ENCODE assay signal across 20 mouse cellular contexts in the genomic region with DNA sequence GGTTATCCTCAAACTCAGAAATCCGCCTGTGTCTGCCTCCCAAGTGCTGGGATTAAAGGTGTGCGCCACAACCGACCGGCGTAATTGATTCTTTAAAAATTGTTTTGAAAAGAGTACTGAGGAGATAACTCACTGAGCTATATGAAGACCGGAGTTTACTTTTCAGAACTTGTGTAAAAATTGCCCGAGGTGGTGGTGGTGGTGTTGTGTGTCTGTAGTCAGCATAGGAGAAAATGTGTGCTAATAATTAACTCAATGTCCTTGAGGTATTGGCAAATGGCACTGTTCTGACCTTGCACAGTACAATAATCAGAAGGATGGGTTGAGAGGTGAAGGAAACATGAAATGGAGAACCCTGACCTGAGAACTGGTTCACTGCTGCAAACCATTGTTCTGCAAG. TPM values are rescaled to one million over a fixed set of nuclear protein-coding genes. Genes with fewer than 3 reads are reported as not detected.
DNase-seq lines count a peak whose midpoint lies in the region; ATAC-seq lines count a peak whose summit lies in the region.
"Had no signal": no experiment of that assay in that cellular context is flagged by ENCODE, and none has a peak within 500 bp of the region (broad histone marks: within the 10 kb centered on the region; RNA-seq: fewer than 3 reads in every experiment).

No protein-coding gene starts in this region.

- no peak overlapping the region for H3K9ac ChIP-seq in midbrain, embryonic 11.5 days (ENCODE audit: low read length)
- H3K9ac ChIP-seq in midbrain, embryonic 13.5 days (replicated peaks), result no peak overlapping the region
- H3K9ac ChIP-seq in liver, embryonic 15.5 days, result no peak overlapping the region
- H3K9ac ChIP-seq: forebrain, embryonic 15.5 days; limb, embryonic 15.5 days had no signal

- no peaks in the 10 kb centered on the region for H3K9me3 ChIP-seq in midbrain, embryonic 11.5 days (ENCODE audit: control insufficient read depth, low read length)
- H3K9me3 ChIP-seq in midbrain, embryonic 13.5 days, result no peaks in the 10 kb centered on the region
- H3K9me3 ChIP-seq in liver, embryonic 15.5 days (replicated peaks), result no peaks in the 10 kb centered on the region
- H3K9me3 ChIP-seq: forebrain, embryonic 15.5 days; limb, embryonic 15.5 days had no signal

- H3K36me3 ChIP-seq in midbrain, embryonic 11.5 days (ENCODE audit: control insufficient read depth, insufficient read depth, low read length), result no peaks in the 10 kb centered on the region
- no peaks in the 10 kb centered on the region for H3K36me3 ChIP-seq in midbrain, embryonic 13.5 days
- H3K36me3 ChIP-seq in liver, embryonic 15.5 days (replicated peaks), result peaks cover 12% of the 10 kb centered on the region
- H3K36me3 ChIP-seq: forebrain, embryonic 15.5 days; limb, embryonic 15.5 days had no signal

- WGBS in midbrain, embryonic 11.5 days, result 92% methylated on average over 7 of the region's 7 CpGs
- WGBS in midbrain, embryonic 13.5 days, result 96% methylated on average over 7 of the region's 7 CpGs
- WGBS in liver, embryonic 15.5 days (ENCODE audit: insufficient replicate concordance), result 83% methylated on average over 7 of the region's 7 CpGs

- ATAC-seq in midbrain, embryonic 11.5 days (ENCODE audit: low FRiP score), result no peak
- ATAC-seq in midbrain, embryonic 13.5 days, result no peak
- ATAC-seq in liver, embryonic 15.5 days (ENCODE audit: insufficient read depth), result no peak
- ATAC-seq: forebrain, embryonic 15.5 days; hindbrain, postnatal 0 days had no signal

- peak; percentile 21 for DNase-seq in kidney, adult 18-20 months
- DNase-seq in kidney, postnatal 10 days, result no peak
- DNase-seq in midbrain, embryonic 11.5 days (ENCODE audit: low spot score, missing footprints), result peak; percentile 73
- no peak for DNase-seq in frontal cortex, adult 2 months (ENCODE audit: extremely low spot score in 1 of 2, low spot score in 1 of 2)
- DNase-seq in urinary bladder, postnatal 14 days (ENCODE audit: low spot score), result no peak
- DNase-seq: B cell, adult 2 months; cerebellum, adult 8-10 months; gastrocnemius, postnatal 25 days; layer of hippocampus, postnatal 36 days; lung, postnatal 10 days; retina, postnatal 1 day; thymus, postnatal 14 days had no signal

- no peak overlapping the region for H3K4me3 ChIP-seq in midbrain, embryonic 11.5 days (ENCODE audit: low read depth, low read length)
- no peak overlapping the region for H3K4me3 ChIP-seq in midbrain, embryonic 13.5 days (replicated peaks)
- 0 out of 2 replicates have a peak overlapping the region, but pooled peaks have one; percentile 7 for H3K4me3 ChIP-seq in liver, embryonic 15.5 days (replicated peaks)
- H3K4me3 ChIP-seq: forebrain, embryonic 15.5 days; layer of hippocampus, adult 2 months; limb, embryonic 15.5 days had no signal

- no peak overlapping the region for H3K4me2 ChIP-seq in midbrain, embryonic 11.5 days
- no peak overlapping the region for H3K4me2 ChIP-seq in midbrain, embryonic 13.5 days (replicated peaks)
- peak overlapping the region; percentile 51 for H3K4me2 ChIP-seq in liver, embryonic 15.5 days
- H3K4me2 ChIP-seq: forebrain, embryonic 15.5 days; limb, embryonic 15.5 days had no signal

- H3K4me1 ChIP-seq in midbrain, embryonic 11.5 days (ENCODE audit: control insufficient read depth, insufficient read depth, low read length), result peaks cover 5% of the 10 kb centered on the region; the same call in 1 of the 2 replicates
- H3K4me1 ChIP-seq in midbrain, embryonic 13.5 days (replicated peaks), result peaks cover 19% of the 10 kb centered on the region
- peaks cover 37% of the 10 kb centered on the region for H3K4me1 ChIP-seq in liver, embryonic 15.5 days (replicated peaks)
- H3K4me1 ChIP-seq: limb, embryonic 15.5 days had no signal

- no peaks in the 10 kb centered on the region for H3K27me3 ChIP-seq in midbrain, embryonic 11.5 days (ENCODE audit: control insufficient read depth, insufficient read depth, low read length)
- H3K27me3 ChIP-seq in midbrain, embryonic 13.5 days, result no peaks in the 10 kb centered on the region
- H3K27me3 ChIP-seq in liver, embryonic 15.5 days, result no peaks in the 10 kb centered on the region
- H3K27me3 ChIP-seq: forebrain, embryonic 15.5 days; limb, embryonic 15.5 days had no signal

- no peak overlapping the region for H3K27ac ChIP-seq in midbrain, embryonic 11.5 days (ENCODE audit: low read depth, low read length)
- H3K27ac ChIP-seq in midbrain, embryonic 13.5 days, result no peak overlapping the region
- H3K27ac ChIP-seq in liver, embryonic 15.5 days (replicated peaks), result peak overlapping the region; percentile 51
- H3K27ac ChIP-seq: forebrain, embryonic 15.5 days; hindbrain, postnatal 0 days; layer of hippocampus, adult 2 months; limb, embryonic 15.5 days had no signal

RNA-seq across cellular contexts. Expression of gene Hist1h2bc, which starts 3.9 kb away (rescaled TPM):
- 25.3 and 25.7 TPM in 2 replicates for polyA plus RNA-seq in midbrain, embryonic 11.5 days (2014; fragmentation: Nextera tagmentation; extraction: Ambion mirVana)
- 22.2 and 24.4 TPM in 2 replicates for polyA plus RNA-seq in midbrain, embryonic 13.5 days (2015; fragmentation: Nextera tagmentation; extraction: Ambion mirVana)
- polyA plus RNA-seq in liver, embryonic 15.5 days (2015; fragmentation: Nextera tagmentation; extraction: Ambion mirVana), result 136 and 151 TPM in 2 replicates
- 154 and 172 TPM in 2 replicates for polyA plus RNA-seq in frontal cortex, adult 2 months (2012; rRNA removed)

RNA-seq across cellular contexts. Expression of gene Hist1h2ac, which starts 4.2 kb away (rescaled TPM):
- 0.83 and 1.1 TPM in 2 replicates for polyA plus RNA-seq in midbrain, embryonic 11.5 days (2014; fragmentation: Nextera tagmentation; extraction: Ambion mirVana)
- 0.69 and 1.1 TPM in 2 replicates for polyA plus RNA-seq in midbrain, embryonic 13.5 days (2015; fragmentation: Nextera tagmentation; extraction: Ambion mirVana)
- polyA plus RNA-seq in liver, embryonic 15.5 days (2015; fragmentation: Nextera tagmentation; extraction: Ambion mirVana), result 1.2 and 1.4 TPM in 2 replicates
- 1.7 and 2.1 TPM in 2 replicates for polyA plus RNA-seq in frontal cortex, adult 2 months (2012; rRNA removed)

RNA-seq across cellular contexts. Expression of gene Hist1h1t, which starts 7.7 kb away (rescaled TPM):
- not detected in 2 replicates for polyA plus RNA-seq in midbrain, embryonic 11.5 days (2014; fragmentation: Nextera tagmentation; extraction: Ambion mirVana)
- polyA plus RNA-seq in midbrain, embryonic 13.5 days (2015; fragmentation: Nextera tagmentation; extraction: Ambion mirVana), result not detected in 2 replicates
- 0.17 TPM in 1 of 2 replicates, not detected in the other for polyA plus RNA-seq in liver, embryonic 15.5 days (2015; fragmentation: Nextera tagmentation; extraction: Ambion mirVana)
- polyA plus RNA-seq in frontal cortex, adult 2 months (2012; rRNA removed), result not detected in 2 replicates
- polyA plus RNA-seq: forebrain, embryonic 15.5 days; heart, embryonic 16.5 days; hindbrain, postnatal 0 days; kidney, embryonic 16.5 days; limb, embryonic 15.5 days had no signal

RNA-seq across cellular contexts. Expression of gene Hist1h4c, which starts 10.3 kb away (rescaled TPM):
- 5.3 and 6.4 TPM in 2 replicates for polyA plus RNA-seq in midbrain, embryonic 11.5 days (2014; fragmentation: Nextera tagmentation; extraction: Ambion mirVana)
- polyA plus RNA-seq in midbrain, embryonic 13.5 days (2015; fragmentation: Nextera tagmentation; extraction: Ambion mirVana), result 5.1 and 5.8 TPM in 2 replicates
- 7.3 and 8.8 TPM in 2 replicates for polyA plus RNA-seq in liver, embryonic 15.5 days (2015; fragmentation: Nextera tagmentation; extraction: Ambion mirVana)
- polyA plus RNA-seq in frontal cortex, adult 2 months (2012; rRNA removed), result 3.1 and 3.3 TPM in 2 replicates

RNA-seq across cellular contexts. Expression of gene Hfe, which starts 22.7 kb away (rescaled TPM):
- polyA plus RNA-seq in midbrain, embryonic 11.5 days (2014; fragmentation: Nextera tagmentation; extraction: Ambion mirVana), result 2.7 and 3.3 TPM in 2 replicates
- polyA plus RNA-seq in midbrain, embryonic 13.5 days (2015; fragmentation: Nextera tagmentation; extraction: Ambion mirVana), result 2.0 and 2.7 TPM in 2 replicates
- polyA plus RNA-seq in liver, embryonic 15.5 days (2015; fragmentation: Nextera tagmentation; extraction: Ambion mirVana), result 13.6 and 16.4 TPM in 2 replicates
- polyA plus RNA-seq in frontal cortex, adult 2 months (2012; rRNA removed), result 3.8 and 4.4 TPM in 2 replicates

Comparison
In these comparisons a context has a peak if more than half of its experiments do, and no peak if none do; other contexts are left out.
1. DNase-seq: peak in kidney, adult 18-20 months (single experiment) and midbrain, embryonic 11.5 days (single experiment); none in kidney, postnatal 10 days (single experiment), frontal cortex, adult 2 months (0 of 2) and urinary bladder, postnatal 14 days (single experiment).